Mouse (Mus musculus): ENCODE results near the gene Gabarapl1. TPM values are rescaled to one million over a fixed set of nuclear protein-coding genes. Genes with fewer than 3 reads are reported as not detected.

Gabarapl1 gene
- total RNA-seq, 2 experiments from 2014 or later: 61.3 to 105 TPM

DNA sequence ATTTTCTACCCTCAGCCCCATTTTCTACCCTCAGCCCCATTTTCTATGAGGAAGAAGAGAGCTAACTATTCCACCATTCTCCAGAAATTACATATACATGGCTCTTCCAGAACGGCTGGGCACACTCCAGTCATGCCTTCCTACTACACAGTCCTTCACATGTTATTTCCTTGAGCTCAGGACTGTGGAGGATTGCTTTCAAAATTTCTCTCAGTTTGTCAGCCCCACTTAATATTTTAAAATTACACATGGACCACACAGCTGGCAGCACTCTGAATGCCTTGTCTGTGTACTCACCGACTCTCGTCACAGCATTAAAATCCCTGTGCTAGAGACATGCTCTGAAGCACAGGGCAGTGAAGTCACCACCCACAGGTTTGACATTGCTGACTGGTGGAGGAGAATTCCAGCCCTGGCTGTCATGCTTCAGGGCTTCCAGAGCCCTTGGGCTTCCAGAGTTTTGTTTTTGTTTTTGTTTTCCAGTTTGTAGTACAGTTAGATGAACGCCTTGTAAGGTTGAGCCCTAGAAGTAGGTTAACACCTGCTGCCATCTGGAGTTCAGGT, 1.7 kb downstream of the Gabarapl1 start:
- peak; percentile 18 for DNase-seq (ENCODE audit: low spot score)

DNA sequence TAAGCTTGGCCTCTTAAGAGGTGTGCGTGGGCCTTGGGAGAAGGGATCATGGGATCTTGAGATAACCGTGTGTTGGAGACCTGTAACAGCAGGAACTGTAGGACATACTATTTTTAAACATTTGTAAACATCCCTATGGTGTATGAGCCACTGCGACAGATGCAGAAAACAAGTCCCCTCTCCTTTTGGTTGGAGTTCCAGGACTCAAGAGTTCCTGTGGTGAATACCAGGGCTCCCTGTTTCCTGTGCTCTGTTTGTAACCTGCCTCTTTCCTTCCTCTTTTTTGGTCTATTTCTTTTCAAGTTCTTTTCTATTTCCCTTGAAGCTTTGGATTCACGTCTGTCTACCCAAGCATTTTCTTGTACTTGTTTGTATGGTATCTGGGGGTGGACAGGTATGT, 2.8 kb downstream of the Gabarapl1 start:
- DNase-seq (ENCODE audit: low spot score): no peak

DNA sequence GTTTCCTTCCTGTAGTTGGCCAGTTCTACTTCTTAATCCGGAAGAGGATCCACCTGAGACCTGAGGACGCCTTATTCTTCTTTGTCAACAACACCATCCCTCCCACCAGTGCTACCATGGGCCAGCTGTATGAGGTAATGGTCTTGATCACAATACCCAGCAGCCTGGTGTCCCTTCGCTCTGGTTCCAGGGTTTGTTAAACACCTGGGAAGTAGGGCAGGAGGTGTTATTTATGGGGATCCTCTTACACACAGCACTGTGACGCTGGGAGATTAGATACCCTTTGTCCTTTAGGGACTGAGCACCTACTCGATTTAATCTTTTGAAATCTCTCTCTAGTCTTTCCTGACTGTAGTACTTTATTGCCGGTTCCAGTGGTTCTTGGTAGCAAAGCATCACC, 5.6 kb downstream of the Gabarapl1 start:
- DNase-seq (ENCODE audit: low spot score): no peak

DNA sequence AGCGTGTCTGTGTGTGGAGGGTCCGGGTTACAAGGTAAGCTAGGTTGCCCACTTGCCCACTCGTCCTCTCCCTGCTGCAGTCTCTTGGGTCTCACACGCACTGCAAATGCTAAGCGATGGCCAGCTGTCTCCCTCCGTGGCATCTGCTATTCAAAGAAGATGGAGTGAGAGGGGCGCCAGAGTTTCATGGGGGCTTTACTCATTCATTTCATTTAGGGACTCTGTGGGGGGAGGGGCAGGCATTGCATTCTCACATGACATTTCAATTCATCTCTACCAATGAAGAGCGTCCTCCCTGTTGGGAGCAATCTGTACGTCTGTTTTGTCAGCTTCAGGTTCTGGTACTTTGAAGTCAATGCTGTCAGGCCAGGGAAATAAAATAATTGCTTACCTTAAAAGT, 9.0 kb downstream of the Gabarapl1 start:
- DNase-seq (ENCODE audit: low spot score): no peak

DNA sequence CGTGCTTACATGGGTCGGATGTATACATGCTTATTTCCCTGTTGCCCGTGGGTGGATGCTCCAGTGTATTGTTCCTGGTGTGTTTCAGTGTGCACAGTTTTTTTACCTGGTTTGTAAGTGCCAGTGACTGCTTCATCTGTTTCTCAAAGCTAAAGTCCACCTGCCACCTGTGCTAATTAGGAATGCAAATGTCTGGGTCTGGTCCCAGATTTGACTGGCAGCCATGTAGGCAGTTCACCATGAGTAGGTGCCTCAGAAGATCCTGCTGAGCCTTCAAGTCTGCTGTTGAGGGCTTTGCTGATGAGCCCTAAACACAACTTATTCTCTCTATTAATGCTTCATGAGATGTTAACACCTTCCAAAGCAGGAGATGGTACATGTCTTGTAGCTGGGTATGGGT, 9.6 kb downstream of the Gabarapl1 start:
- no peak for DNase-seq (ENCODE audit: low spot score)

DNA sequence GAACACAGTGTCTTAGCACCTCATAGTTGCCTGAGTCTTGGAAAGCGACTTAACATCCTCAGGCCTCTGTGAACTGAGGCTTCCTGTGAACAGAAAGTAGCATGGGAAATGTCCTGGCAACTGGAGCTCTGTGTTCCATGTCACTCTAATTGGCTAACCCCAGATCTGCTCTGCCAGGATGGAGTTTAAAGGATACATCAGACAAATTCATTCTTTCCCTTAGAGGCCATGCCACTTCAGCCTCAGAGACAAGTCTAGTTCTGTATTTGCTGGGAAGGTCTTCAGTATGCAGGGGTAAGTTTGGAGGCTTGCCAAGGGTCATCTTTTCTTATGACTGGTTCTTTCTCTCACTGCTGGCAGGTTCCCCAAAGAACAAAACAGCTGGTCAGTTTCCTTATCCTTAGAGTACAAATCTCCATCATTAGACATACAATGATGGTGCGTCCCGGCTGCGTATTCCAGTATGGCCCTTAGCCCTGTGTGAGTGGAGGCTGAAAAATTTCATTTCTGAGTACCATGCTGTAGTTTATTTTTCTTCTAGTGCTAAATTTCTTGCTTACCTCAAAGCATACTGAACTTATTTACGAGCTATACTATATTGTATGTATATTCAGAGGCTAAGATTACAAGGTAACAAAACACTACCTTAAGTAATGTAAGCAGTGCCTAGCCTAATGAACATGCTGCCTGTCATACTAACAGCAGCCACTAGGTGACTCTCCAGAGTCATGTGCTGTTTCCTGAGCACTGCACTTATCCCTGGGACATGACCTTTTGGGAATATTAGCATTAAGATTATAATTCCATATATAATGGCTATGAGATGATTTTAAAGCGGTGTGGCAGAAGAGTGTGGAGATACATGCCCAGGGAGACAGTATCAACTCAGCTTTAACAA, 11.0 kb downstream of the Gabarapl1 start:
- DNase-seq (ENCODE audit: low spot score): peak; percentile 75

DNA sequence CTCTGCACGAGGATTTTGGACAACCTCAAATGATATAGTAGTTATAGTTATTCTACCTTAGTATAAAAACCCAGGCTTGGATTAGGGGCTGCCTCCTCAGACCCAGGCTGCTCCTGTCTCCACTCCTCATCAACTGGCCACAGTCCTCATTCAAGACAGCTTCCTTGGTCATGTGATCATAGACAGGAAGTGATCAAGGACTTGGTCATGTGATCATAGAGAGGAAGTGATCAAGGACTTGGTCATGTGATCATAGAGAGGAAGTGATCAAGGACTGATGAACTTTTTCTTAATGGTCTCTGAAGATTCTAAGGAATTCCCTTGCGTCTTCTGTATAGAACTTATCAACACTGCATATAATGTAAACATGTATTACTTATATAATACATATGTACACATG, 14.3 kb downstream of the Gabarapl1 start:
- DNase-seq (ENCODE audit: low spot score): no peak

DNA sequence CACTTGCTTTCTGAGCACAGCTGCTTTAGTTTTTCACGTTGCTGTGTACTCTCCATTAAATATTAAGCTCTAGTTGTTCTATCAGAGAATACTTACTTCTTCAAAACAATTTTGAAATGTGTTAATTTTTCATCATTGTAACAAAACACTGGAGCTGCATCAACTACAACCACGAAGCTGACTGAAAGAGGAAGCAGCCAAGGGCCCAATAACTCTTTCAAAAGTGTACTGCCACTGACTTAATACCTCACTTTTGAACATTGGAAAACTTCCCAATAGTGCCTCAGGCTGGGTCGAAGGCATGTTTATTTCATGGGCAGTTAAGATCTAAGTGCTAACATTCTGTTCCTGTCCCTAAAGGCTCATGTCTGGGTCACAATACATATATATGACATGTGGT, 15.0 kb downstream of the Gabarapl1 start:
- DNase-seq (ENCODE audit: low spot score): no peak

DNA sequence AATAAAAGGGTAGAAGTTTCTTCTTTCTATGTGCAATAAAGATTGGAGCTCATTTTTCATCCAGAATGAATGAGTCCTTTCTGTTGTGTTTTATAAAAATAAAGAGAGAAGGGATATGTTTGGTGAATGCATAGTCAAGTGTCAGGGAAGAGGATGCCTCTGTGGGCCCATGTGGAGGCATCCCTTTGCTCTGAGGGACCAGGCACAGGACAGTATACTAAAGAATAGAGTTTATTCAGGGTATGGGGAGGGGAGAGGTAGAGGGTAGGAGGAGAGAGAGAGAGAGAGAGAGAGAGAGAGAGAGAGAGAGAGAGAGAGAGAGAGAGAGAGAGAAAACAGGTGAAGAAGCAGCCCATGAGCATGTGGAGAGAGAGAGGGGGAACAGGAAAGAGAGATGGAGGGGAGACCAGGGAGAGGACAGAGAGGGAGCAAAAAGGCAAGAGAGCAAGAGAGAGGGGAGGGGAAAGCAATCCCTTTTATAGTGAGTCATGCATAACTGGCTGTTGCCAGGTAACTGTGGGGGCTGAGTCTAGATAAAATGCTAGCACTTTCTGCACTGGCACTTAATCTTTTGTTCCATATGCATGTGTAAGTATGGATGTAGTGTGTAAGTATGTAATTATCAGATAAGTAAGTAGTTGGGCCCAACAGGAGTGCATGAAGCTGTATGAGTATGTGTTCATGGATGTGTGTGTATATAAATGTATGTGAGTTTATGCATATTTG, 24.5 kb downstream of the Gabarapl1 start:
- no peak for DNase-seq (ENCODE audit: low spot score)

DNA sequence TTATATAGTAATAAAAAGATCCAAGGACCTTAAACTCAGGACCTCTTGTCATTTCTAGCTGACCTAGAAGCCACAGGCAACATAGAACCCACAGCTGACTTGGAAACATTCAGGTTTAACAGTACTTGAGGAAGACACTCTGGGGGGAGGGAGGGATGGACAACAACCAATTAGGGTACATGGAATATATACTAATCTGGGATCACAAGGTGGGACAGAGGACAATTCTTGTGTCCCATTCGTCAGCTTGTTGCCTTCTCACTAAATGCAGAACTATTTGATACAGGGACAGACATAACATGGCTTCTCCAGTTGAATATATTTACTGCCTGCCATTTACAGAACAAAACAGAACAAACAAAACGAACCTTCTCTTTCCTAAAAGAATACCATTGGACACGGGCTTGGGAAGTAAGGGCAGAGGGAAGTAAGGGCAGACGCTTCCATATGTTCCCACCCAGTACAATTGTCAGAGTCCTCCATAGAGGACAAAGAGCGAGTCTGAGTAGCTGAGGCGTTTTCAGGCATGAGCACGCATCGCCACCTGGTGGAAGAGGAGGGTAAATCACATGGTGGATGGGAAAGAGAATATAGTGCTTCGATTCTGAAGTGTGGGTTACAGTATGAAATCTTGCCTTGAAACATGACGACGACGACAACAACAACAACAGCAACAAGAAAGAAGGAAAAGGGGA, 26.1 kb downstream of the Gabarapl1 start:
- peak; percentile 66 for DNase-seq (ENCODE audit: low spot score)

DNA sequence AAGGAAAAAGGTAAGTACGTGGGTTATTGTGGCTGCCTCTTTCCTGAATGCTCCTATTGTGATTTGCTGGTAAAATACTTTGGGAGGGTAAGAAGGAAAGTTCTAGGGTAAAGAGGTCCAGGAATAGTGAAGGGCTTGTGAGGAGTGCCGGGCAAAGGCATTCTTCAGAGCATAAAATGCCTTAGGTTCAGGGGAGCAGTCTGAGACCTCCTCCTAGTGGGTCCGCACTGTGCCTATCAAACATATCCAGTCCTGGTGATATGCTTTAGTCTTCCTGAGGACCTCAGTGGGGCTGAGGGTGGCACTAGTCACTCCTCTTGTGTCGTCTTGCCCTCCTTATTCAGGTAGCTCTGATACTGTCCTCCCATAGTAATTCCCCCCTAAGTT, 26.7 kb downstream of the Gabarapl1 start:
- DNase-seq (ENCODE audit: low spot score): no peak

DNA sequence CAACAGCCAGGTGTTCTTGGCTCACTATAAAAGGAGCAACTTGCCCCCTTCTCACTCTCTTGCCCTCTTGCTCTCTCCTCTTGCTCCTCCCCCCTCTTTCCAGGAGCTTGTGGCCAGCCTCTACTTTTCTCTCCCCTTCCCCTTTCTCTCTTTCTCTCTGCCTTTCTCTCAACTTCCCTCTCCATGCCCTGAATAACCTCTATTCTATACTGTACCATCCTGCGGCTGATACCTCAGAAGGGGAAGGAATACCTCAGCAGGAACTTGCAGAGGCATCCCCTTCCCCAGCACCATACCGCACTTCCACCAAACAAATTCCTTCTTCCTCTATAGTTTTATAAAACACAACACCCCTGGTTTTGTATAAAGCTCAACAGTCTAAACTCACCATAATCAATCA, 32.3 kb downstream of the Gabarapl1 start:
- no peak for DNase-seq (ENCODE audit: low spot score)

DNA sequence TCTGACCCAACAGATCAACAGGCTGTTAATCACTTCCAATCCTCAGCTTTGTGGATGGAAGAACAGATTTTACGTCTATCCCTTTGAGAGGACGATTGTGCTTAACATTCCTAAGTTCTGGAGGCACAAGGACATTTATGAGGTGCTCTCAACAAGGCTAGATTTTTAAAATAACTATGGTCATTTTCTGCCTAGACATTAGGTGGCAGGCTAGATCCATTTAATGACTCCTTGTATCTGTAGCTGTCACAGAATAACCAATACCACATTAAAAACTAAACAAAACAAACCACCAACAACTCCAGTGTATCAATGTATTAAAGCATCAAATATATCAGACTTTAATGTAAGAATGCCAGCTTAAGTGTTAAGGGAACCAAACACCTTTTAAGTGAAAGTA, 42.4 kb downstream of the Gabarapl1 start:
- DNase-seq (ENCODE audit: low spot score): no peak

DNA sequence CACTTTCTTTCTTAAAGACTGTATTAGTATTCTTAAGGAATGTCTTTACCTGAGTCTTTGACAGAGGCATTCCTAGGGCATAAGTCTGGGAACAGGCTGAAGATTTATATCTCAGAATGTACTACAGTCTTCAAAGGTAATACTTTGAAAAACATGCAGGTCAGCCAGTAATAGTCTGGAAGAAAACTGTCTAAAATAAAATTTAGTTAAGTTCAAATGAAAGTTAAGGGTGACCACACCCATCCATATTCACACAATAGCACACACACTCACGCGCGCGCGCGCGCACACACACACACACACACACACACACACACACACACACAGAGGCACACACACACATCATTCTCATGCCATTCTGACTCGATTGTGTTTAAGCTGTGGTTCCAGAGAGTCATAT, 44.6 kb downstream of the Gabarapl1 start, which contains the start of gene Klre1:
Gene Klre1 (plus strand): TSS at position 301 of the 400 bp plus-strand sequence.
- no peak for DNase-seq (ENCODE audit: low spot score)

DNA sequence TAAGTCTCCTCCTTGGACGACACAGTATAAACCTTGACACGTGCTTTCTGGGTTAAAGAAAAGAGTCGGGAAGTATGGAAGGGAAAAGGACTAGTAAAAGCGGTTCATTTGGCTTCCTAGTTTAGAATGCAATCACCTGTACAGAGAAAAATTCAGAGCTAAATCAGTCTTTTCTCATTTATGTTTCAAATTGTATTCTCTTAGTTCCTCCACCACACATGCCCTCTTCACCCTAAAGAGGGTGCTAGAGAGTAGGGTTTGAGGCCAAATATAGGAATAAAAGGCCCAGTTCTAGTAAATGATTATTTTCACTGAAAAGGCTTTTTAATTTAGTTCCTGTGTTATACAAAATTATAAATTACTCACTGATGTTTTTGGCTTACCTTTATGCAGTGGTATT, 48.3 kb downstream of the Gabarapl1 start:
- no peak for DNase-seq (ENCODE audit: low spot score)

DNA sequence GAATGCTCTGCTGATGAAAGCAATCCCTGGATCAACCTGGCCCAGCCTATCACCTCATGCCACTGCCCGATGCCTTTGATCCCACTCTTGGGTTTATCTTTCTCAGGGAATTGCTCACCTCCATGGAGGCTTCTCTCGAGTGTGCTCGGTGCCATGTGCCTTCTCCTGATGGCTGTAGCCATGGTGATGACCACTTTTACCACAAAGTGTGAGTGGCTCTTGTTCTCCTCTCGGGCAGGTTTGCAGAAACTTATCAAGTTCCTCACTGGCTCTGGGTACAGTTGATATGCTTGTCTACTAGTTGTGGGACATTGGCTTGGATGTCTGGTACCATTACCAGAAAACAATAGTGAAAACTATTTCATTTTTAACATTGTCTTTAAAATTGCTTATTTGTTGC, 48.9 kb downstream of the Gabarapl1 start:
- DNase-seq (ENCODE audit: low spot score): no peak

DNA sequence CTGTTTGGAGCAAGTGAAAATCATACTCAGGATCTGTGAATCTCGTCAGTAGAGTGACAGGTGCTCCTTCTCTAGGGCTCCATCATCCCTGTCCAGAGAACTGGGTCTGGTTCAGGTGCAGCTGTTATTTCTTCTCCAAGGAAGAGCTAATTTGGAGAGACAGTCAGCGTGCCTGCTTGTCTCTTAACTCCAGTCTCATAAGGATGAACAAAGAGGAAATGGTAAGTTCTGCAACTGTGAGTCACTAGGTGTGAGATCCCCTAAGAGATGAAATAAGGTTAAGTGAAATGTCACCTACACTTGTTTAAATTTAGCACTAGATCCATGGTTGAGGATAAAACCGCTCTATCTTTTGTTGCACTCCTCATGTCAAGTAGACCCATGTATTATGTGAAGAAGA, 50.1 kb downstream of the Gabarapl1 start:
- DNase-seq (ENCODE audit: low spot score): no peak

DNA sequence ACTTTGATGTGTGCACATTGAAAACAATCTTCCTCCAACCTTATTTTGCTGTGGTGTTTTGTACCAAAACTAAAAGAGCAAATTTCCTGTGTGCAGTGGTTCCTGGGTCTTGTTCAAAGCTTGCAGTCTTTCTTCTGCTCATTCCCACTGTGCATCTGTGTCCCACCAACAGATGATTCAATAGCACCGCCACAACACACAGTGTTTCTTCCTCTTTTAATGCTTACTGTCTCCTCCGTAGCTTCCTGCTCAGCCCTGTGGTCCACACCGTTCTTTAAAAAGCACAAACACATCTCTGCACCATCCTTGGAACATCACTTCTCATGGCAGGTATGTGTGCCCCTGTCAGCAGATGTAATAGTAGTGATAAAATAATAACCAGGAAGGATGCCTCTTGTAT, 58.5 kb downstream of the Gabarapl1 start, which contains the start of gene Klrd1:
Gene Klrd1 (plus strand): TSS at position 275 of the 400 bp plus-strand sequence.
- DNase-seq (ENCODE audit: low spot score): no peak

All from gastrocnemius, adult 18-20 months (tissue).